Mouse (Mus musculus) testis, adult 2 months (tissue): Measurements from ENCODE around the gene Snupn. TPM values are rescaled to one million over a fixed set of nuclear protein-coding genes. Genes with fewer than 3 reads are reported as not detected.

Experiments
- H3K27ac ChIP-seq: fragments of 200-500 bp; 2 replicates; pipeline ENCODE4 v1.5.1; 2012; ENCODE audit warnings: low read depth, low read length; ENCODE audit not compliant: control insufficient read depth, insufficient read depth
- H3K27me3 ChIP-seq: fragments of 200-500 bp; 2 replicates; pipeline ENCODE4 v1.6.1; 2012; ENCODE audit warnings: mild to moderate bottlenecking, low read length, moderate library complexity; ENCODE audit not compliant: control insufficient read depth, insufficient read depth
- H3K36me3 ChIP-seq: fragments of 200-500 bp; 2 replicates; pipeline ENCODE4 v1.6.1; 2012; ENCODE audit warnings: mild to moderate bottlenecking, low read length; ENCODE audit not compliant: control insufficient read depth, insufficient read depth
- H3K4me1 ChIP-seq: fragments of 200-500 bp; 2 replicates; pipeline ENCODE4 v1.6.1; 2012; ENCODE audit warnings: low read length; ENCODE audit not compliant: control insufficient read depth, insufficient read depth
- H3K4me3 ChIP-seq: fragments of 200-500 bp; 2 replicates; pipeline ENCODE4 v1.5.1; 2012; ENCODE audit warnings: low read depth, mild to moderate bottlenecking, low read length, moderate library complexity, mixed read lengths; ENCODE audit not compliant: control insufficient read depth
- CTCF ChIP-seq: fragments of 200-500 bp; IDR thresholded peaks from 2 replicates; pipeline ENCODE4 v1.5.1; 2012; ENCODE audit warnings: low read depth, mild to moderate bottlenecking, inconsistent platforms, low read length, moderate library complexity; ENCODE audit not compliant: control insufficient read depth, insufficient read depth, insufficient replicate concordance
- POLR2A ChIP-seq: fragments of 200-500 bp; IDR thresholded peaks from 2 replicates; pipeline ENCODE4 v1.6.1; 2012; ENCODE audit warnings: low read depth, mild to moderate bottlenecking, inconsistent platforms, low read length, moderate library complexity; ENCODE audit not compliant: control insufficient read depth
- polyA plus RNA-seq: library from polyadenylated mRNA; depleted of rRNA; stranded (reverse); fragments of >200 nt; gene quantifications from 2 replicates; pipeline ENCODE4 v1.2.3, GENCODE M21; 2012

The Snupn gene
- polyA plus RNA-seq, 1 experiment = 14.1 TPM

- Histone ChIP-seq H3K36me3 (no peaks in the 10 kb centered on the region), H3K27ac (peak overlapping the region; percentile 67), H3K27me3 (no peaks in the 10 kb centered on the region), H3K4me1 (peaks cover 17% of the 10 kb centered on the region), H3K4me3 (peak overlapping the region; percentile 44)
- no peak for TF ChIP-seq POLR2A
- no peak for TF ChIP-seq CTCF
These were observed 25.2 kb upstream of the Snupn start for GRCm38 (mm10) chr9:56925291-56926024.

GRCm38 (mm10) chr9:56926025-56926360, 24.7 kb upstream of the Snupn start:
- H3K4me1 ChIP-seq = peaks cover 17% of the 10 kb centered on the region
- no peaks in the 10 kb centered on the region for H3K27me3 ChIP-seq
- peak overlapping the region; percentile 67; the same call in 1 of the 2 replicates for H3K27ac ChIP-seq
- no peak for TF ChIP-seq CTCF
- TF ChIP-seq POLR2A = no peak
- H3K4me3 ChIP-seq = no peak overlapping the region; the same call in 1 of the 2 replicates
- no peaks in the 10 kb centered on the region for H3K36me3 ChIP-seq

- TF ChIP-seq POLR2A (no peak), CTCF (no peak)
- H3K36me3 ChIP-seq = no peaks in the 10 kb centered on the region
- H3K4me1 ChIP-seq = peaks cover 17% of the 10 kb centered on the region
- H3K4me3 ChIP-seq = no peak overlapping the region
- no peaks in the 10 kb centered on the region for H3K27me3 ChIP-seq
- no peak overlapping the region; the same call in 1 of the 2 replicates for H3K27ac ChIP-seq
These were observed 24.3 kb upstream of the Snupn start for GRCm38 (mm10) chr9:56926387-56926786.

- H3K4me1 ChIP-seq = peaks cover 17% of the 10 kb centered on the region
These were observed 23.3 kb upstream of the Snupn start for GRCm38 (mm10) chr9:56927191-56928012.

GRCm38 (mm10) chr9:56928041-56928811, 22.5 kb upstream of the Snupn start, which contains the start of gene Snx33:
TSS of gene Snx33 (minus strand) at chr9:56928371.
- H3K36me3 ChIP-seq = no peaks in the 10 kb centered on the region
- peaks cover 17% of the 10 kb centered on the region for H3K4me1 ChIP-seq
- peak; percentile 33; the same call in 1 of the 2 replicates for TF ChIP-seq CTCF
- peak; percentile 43 for TF ChIP-seq POLR2A
- peak within 1 kb of the TSS; percentile 76 for H3K4me3 ChIP-seq
- H3K27me3 ChIP-seq = no peaks in the 10 kb centered on the region
- H3K27ac ChIP-seq = peak within 1 kb of the TSS; percentile 78

More at GRCm38 (mm10) chr9:56927191-56928012, 23.3 kb upstream of the Snupn start:
- Histone ChIP-seq H3K27me3 (no peaks in the 10 kb centered on the region), H3K4me3 (peak overlapping the region; percentile 76), H3K27ac (peak overlapping the region; percentile 72), H3K36me3 (no peaks in the 10 kb centered on the region)
- TF ChIP-seq CTCF (no peak), POLR2A (no peak)

GRCm38 (mm10) chr9:56929496-56929895, 21.2 kb upstream of the Snupn start:
- TF ChIP-seq CTCF (no peak), POLR2A (no peak)
- peaks cover 17% of the 10 kb centered on the region for H3K4me1 ChIP-seq
- H3K27me3 ChIP-seq = no peaks in the 10 kb centered on the region
- peak overlapping the region; percentile 41 for H3K27ac ChIP-seq
- H3K36me3 ChIP-seq = no peaks in the 10 kb centered on the region
- peak overlapping the region; percentile 37; the same call in 1 of the 2 replicates for H3K4me3 ChIP-seq
